In the genomic region with DNA sequence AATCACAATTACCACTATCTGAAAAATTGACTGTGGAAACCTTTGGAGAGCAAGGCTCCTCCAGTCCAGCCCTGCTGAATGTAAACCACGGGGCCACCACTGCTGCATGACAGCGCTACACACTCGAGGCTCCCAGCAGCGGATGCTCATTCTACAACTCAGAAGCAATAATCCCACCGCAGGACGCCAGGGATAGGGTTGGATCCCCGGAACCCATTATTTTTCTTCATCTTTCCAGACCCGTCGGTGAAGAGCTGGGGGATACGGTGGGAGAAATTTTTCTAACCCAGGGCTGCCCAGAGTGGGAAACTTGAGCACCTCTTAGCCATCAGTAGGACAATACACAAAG, we compare ENCODE assay signal across 8 mouse cellular contexts. TPM values are rescaled to one million over a fixed set of nuclear protein-coding genes. Genes with fewer than 3 reads are reported as not detected.
DNase-seq lines count a peak whose midpoint lies in the region; ATAC-seq and TF ChIP-seq lines count a peak whose summit lies in the region.

No protein-coding gene starts in this region.

- H3K9ac ChIP-seq in lung, postnatal 0 days (replicated peaks; ENCODE audit: low read depth), result no peak overlapping the region
- peak overlapping the region; percentile 91 for H3K9ac ChIP-seq in stomach, embryonic 16.5 days (ENCODE audit: low read length)

- no peak for DNase-seq in kidney, adult 2 months
- no peak for DNase-seq in kidney, adult 8-10 months
- DNase-seq in brain, embryonic 14.5 days (ENCODE audit: low read depth), result peak; percentile 78
- DNase-seq in forelimb bud, embryonic 11.5 days (ENCODE audit: low read depth, low spot score), result peak; percentile 42
- DNase-seq in kidney, postnatal 36 days, result peak; percentile 7 to 55
- DNase-seq in lung, postnatal 0 days (ENCODE audit: low spot score), result peak; percentile 62
- DNase-seq in gastrocnemius, postnatal 14 days, result no peak

- peaks cover 12% of the 10 kb centered on the region; the same call in 1 of the 2 replicates for H3K4me1 ChIP-seq in kidney, adult 2 months (ENCODE audit: control insufficient read depth, insufficient read depth, low read length)
- no peaks in the 10 kb centered on the region for H3K4me1 ChIP-seq in lung, postnatal 0 days (ENCODE audit: insufficient read depth, low read depth, low read length)
- peaks cover 12% of the 10 kb centered on the region for H3K4me1 ChIP-seq in stomach, embryonic 16.5 days (ENCODE audit: control insufficient read depth, insufficient read depth, low read length)

- no peak for TF ChIP-seq POLR2A in kidney, adult 2 months (IDR thresholded peaks at IDR 0.05; ENCODE audit: low read depth, low read length)
- TF ChIP-seq POLR2A in brain, embryonic 14.5 days (IDR thresholded peaks at IDR 0.05; ENCODE audit: borderline replicate concordance, extremely low read depth, insufficient read depth, insufficient read length, poor library complexity, severe bottlenecking), result peak; percentile 7; the same call in 1 of the 2 replicates

- no peaks in the 10 kb centered on the region for H3K36me3 ChIP-seq in kidney, adult 2 months (ENCODE audit: control insufficient read depth, insufficient read depth, low read length)
- no peaks in the 10 kb centered on the region for H3K36me3 ChIP-seq in lung, postnatal 0 days (ENCODE audit: insufficient read depth, low read length)
- H3K36me3 ChIP-seq in stomach, embryonic 16.5 days (ENCODE audit: control insufficient read depth, insufficient read depth, low read length), result no peaks in the 10 kb centered on the region

- peak overlapping the region; percentile 64; the same call in 1 of the 2 replicates for H3K27ac ChIP-seq in kidney, adult 2 months (ENCODE audit: insufficient read depth, low read depth, low read length)
- H3K27ac ChIP-seq in lung, postnatal 0 days (ENCODE audit: low read length), result peak overlapping the region; percentile 78; the same call in 1 of the 2 replicates
- peak overlapping the region; percentile 90 for H3K27ac ChIP-seq in stomach, embryonic 16.5 days (ENCODE audit: low read length)

- H3K4me2 ChIP-seq in lung, postnatal 0 days (replicated peaks; ENCODE audit: low read depth, low read length), result peak overlapping the region; percentile 98
- peak overlapping the region; percentile 71 for H3K4me2 ChIP-seq in stomach, embryonic 16.5 days (ENCODE audit: low read depth, low read length)

- WGBS in kidney, adult 2 months, result 1% methylated on average over 10 of the region's 10 CpGs
- under 1% methylated on average over 10 of the region's 10 CpGs for WGBS in lung, postnatal 0 days
- WGBS in stomach, embryonic 16.5 days, result under 1% methylated on average over 10 of the region's 10 CpGs

- peak; percentile 54 for ATAC-seq in lung, postnatal 0 days
- ATAC-seq in stomach, embryonic 16.5 days (ENCODE audit: insufficient read depth, low FRiP score), result 0 out of 2 replicates have a peak, but pooled peaks have one; percentile 35

- TF ChIP-seq EP300 in lung, postnatal 0 days (IDR thresholded peaks at IDR 0.05), result no peak

- intact Hi-C loops in gastrocnemius, postnatal 14 days (cut with DNase I; ENCODE audit: low total_unique reads), result loop anchor here (10.0 kb wide), 2 partner anchors 54 to 84 kb away; no protein-coding TSS in a partner anchor

- H3K27me3 ChIP-seq in kidney, adult 2 months (replicated peaks; ENCODE audit: control insufficient read depth, insufficient read depth, low read length), result no peaks in the 10 kb centered on the region
- no peaks in the 10 kb centered on the region for H3K27me3 ChIP-seq in lung, postnatal 0 days (replicated peaks; ENCODE audit: insufficient read depth, low read length)
- H3K27me3 ChIP-seq in stomach, embryonic 16.5 days (ENCODE audit: control insufficient read depth, insufficient read depth, low read length), result no peaks in the 10 kb centered on the region; the same call in 1 of the 2 replicates

- H3K9me3 ChIP-seq in lung, postnatal 0 days (ENCODE audit: low read length), result no peaks in the 10 kb centered on the region
- H3K9me3 ChIP-seq in stomach, embryonic 16.5 days (replicated peaks; ENCODE audit: control insufficient read depth, low read length), result no peaks in the 10 kb centered on the region

- TF ChIP-seq CTCF in kidney, adult 2 months (conservative IDR thresholded peaks at IDR 0.05; ENCODE audit: insufficient read depth, insufficient read length, low read depth, low read length), result no peak
- peak; percentile 22; the same call in 1 of the 2 replicates for TF ChIP-seq CTCF in brain, embryonic 14.5 days (IDR thresholded peaks at IDR 0.05; ENCODE audit: borderline replicate concordance, extremely low read depth, insufficient read depth, insufficient read length)
- TF ChIP-seq CTCF in lung, postnatal 0 days (IDR thresholded peaks at IDR 0.05), result peak; percentile 35

- H3K4me3 ChIP-seq in kidney, adult 2 months (ENCODE audit: insufficient read depth, low read depth, low read length), result peak overlapping the region; percentile 83
- peak overlapping the region; percentile 79 for H3K4me3 ChIP-seq in lung, postnatal 0 days (ENCODE audit: low read depth, low read length)
- peak overlapping the region; percentile 89 for H3K4me3 ChIP-seq in stomach, embryonic 16.5 days (replicated peaks; ENCODE audit: low read length)

RNA-seq across cellular contexts. Expression of gene Mb21d2, which starts 1.0 kb away (rescaled TPM):
- 14.7 and 17.9 TPM in 2 replicates for polyA plus RNA-seq in kidney, adult 2 months (2012; rRNA removed)
- polyA plus RNA-seq in brain, embryonic 14.5 days (2012; rRNA removed), result 28.4 and 44.0 TPM in 2 replicates
- 3.8 and 5.0 TPM in 2 replicates for polyA plus RNA-seq in lung, postnatal 0 days (2015; fragmentation: Nextera tagmentation; extraction: Ambion mirVana)
- 6.3 and 6.5 TPM in 2 replicates for polyA plus RNA-seq in stomach, embryonic 16.5 days (2015; fragmentation: Nextera tagmentation; extraction: Ambion mirVana)
- total RNA-seq in gastrocnemius, postnatal 14 days (2021), result 1 to 10 TPM; 6.2 to 7.1 TPM

Comparison
In these comparisons a context has a peak if more than half of its experiments do, and no peak if none do; other contexts are left out.
1. DNase-seq: peak in brain, embryonic 14.5 days (single experiment), forelimb bud, embryonic 11.5 days (single experiment), kidney, postnatal 36 days (2 of 2) and lung, postnatal 0 days (single experiment); none in kidney, adult 2 months (single experiment), kidney, adult 8-10 months (0 of 2) and gastrocnemius, postnatal 14 days (single experiment).
2. Peak in every context shown above with its lines, with median percentiles within 50 percentile points of each other: H3K27ac ChIP-seq and H3K4me3 ChIP-seq.